Mouse (Mus musculus): Measurements from ENCODE around the gene Ss18l2. TPM values are rescaled to one million over a fixed set of nuclear protein-coding genes. Genes with fewer than 3 reads are reported as not detected.

Ss18l2 gene
- polyA plus RNA-seq, 1 experiment from 2014 or later, result 237 TPM

- WGBS, result 36% methylated on average over 11 of the region's 11 CpGs
- no peak overlapping the region for H3K27ac ChIP-seq (replicated peaks in 1 of 2; ENCODE audit: control insufficient read depth in 1 of 2, insufficient read depth in 1 of 2, low read depth in 2 of 2, low read length in 2 of 2)
- no peaks in the 10 kb centered on the region for H3K27me3 ChIP-seq (ENCODE audit: control insufficient read depth, insufficient read depth, low read length)
- no peak for ATAC-seq (ENCODE audit: insufficient number of reproducible peaks, insufficient read depth, low FRiP score, low read depth)
- peak overlapping the region; percentile 68 for H3K9ac ChIP-seq (ENCODE audit: low read length)
- H3K4me3 ChIP-seq (ENCODE audit: control insufficient read depth in 1 of 2, insufficient read depth in 1 of 2, low read depth in 1 of 2, low read length in 2 of 2), result peak overlapping the region; percentile 65 to 74
- H3K4me2 ChIP-seq (ENCODE audit: low read length), result peak overlapping the region; percentile 80
- peaks cover 8 to 20% of the 10 kb centered on the region in 2 experiments; a peak in 3 of 4 replicates for H3K4me1 ChIP-seq (ENCODE audit: control insufficient read depth in 2 of 2, insufficient read depth in 2 of 2, low read length in 2 of 2)
- H3K36me3 ChIP-seq (ENCODE audit: control insufficient read depth, insufficient read depth, low read length), result no peaks in the 10 kb centered on the region
- H3K9me3 ChIP-seq (ENCODE audit: control insufficient read depth, low read length), result no peaks in the 10 kb centered on the region
Observed at GRCm38 (mm10) chr9:121704261-121704645, 5.9 kb upstream of the Ss18l2 start.

GRCm38 (mm10) chr9:121704646-121705625, 5.2 kb upstream of the Ss18l2 start, which contains the start of gene Sec22c:
Gene Sec22c (minus strand): TSS chr9:121705490.
- H3K4me3 ChIP-seq (ENCODE audit: control insufficient read depth in 1 of 2, insufficient read depth in 1 of 2, low read depth in 1 of 2, low read length in 2 of 2), result peak within 1 kb of the TSS; percentile 65 to 74
- 1% methylated on average over 68 of the region's 69 CpGs for WGBS
- H3K9ac ChIP-seq (ENCODE audit: low read length), result peak within 1 kb of the TSS; percentile 68
- no peaks in the 10 kb centered on the region for H3K9me3 ChIP-seq (ENCODE audit: control insufficient read depth, low read length)
- H3K36me3 ChIP-seq (ENCODE audit: control insufficient read depth, insufficient read depth, low read length), result no peaks in the 10 kb centered on the region
- H3K4me1 ChIP-seq (ENCODE audit: control insufficient read depth in 2 of 2, insufficient read depth in 2 of 2, low read length in 2 of 2), result peaks cover 10 to 23% of the 10 kb centered on the region in 2 experiments
- no peaks in the 10 kb centered on the region for H3K27me3 ChIP-seq (ENCODE audit: control insufficient read depth, insufficient read depth, low read length)
- ATAC-seq (ENCODE audit: insufficient number of reproducible peaks, insufficient read depth, low FRiP score, low read depth), result peak; percentile 95
- H3K27ac ChIP-seq (replicated peaks in 1 of 2; ENCODE audit: control insufficient read depth in 1 of 2, insufficient read depth in 1 of 2, low read depth in 2 of 2, low read length in 2 of 2), result peak within 1 kb of the TSS; percentile 4 to 56; a peak in 3 of 4 replicates
- H3K4me2 ChIP-seq (ENCODE audit: low read length), result peak within 1 kb of the TSS; percentile 80

- H3K9me3 ChIP-seq (ENCODE audit: control insufficient read depth, low read length), result no peaks in the 10 kb centered on the region
- H3K36me3 ChIP-seq (ENCODE audit: control insufficient read depth, insufficient read depth, low read length), result no peaks in the 10 kb centered on the region
- no peaks in the 10 kb centered on the region for H3K27me3 ChIP-seq (ENCODE audit: control insufficient read depth, insufficient read depth, low read length)
- H3K4me3 ChIP-seq (ENCODE audit: control insufficient read depth in 1 of 2, insufficient read depth in 1 of 2, low read depth in 1 of 2, low read length in 2 of 2), result no peak overlapping the region
- peak overlapping the region; percentile 68; the same call in 1 of the 2 replicates for H3K9ac ChIP-seq (ENCODE audit: low read length)
- H3K4me1 ChIP-seq (ENCODE audit: control insufficient read depth in 2 of 2, insufficient read depth in 2 of 2, low read length in 2 of 2), result peaks cover 10 to 25% of the 10 kb centered on the region in 2 experiments
- H3K4me2 ChIP-seq (ENCODE audit: low read length), result peak overlapping the region; percentile 80; the same call in 1 of the 2 replicates
- no peak for ATAC-seq (ENCODE audit: insufficient number of reproducible peaks, insufficient read depth, low FRiP score, low read depth)
- 73% methylated on average over 6 of the region's 6 CpGs for WGBS
- H3K27ac ChIP-seq (replicated peaks in 1 of 2; ENCODE audit: control insufficient read depth in 1 of 2, insufficient read depth in 1 of 2, low read depth in 2 of 2, low read length in 2 of 2), result no peak overlapping the region
Observed at GRCm38 (mm10) chr9:121706029-121706675, 4.0 kb upstream of the Ss18l2 start.

- WGBS, result 37% methylated on average over 6 of the region's 6 CpGs
- ATAC-seq (ENCODE audit: insufficient number of reproducible peaks, insufficient read depth, low FRiP score, low read depth), result no peak
- Histone ChIP-seq H3K27ac (replicated peaks in 1 of 2; ENCODE audit: control insufficient read depth in 1 of 2, insufficient read depth in 1 of 2, low read depth in 2 of 2, low read length in 2 of 2) (no peak overlapping the region), H3K9ac (ENCODE audit: low read length) (no peak overlapping the region), H3K9me3 (ENCODE audit: control insufficient read depth, low read length) (no peaks in the 10 kb centered on the region), H3K36me3 (ENCODE audit: control insufficient read depth, insufficient read depth, low read length) (peaks cover 10% of the 10 kb centered on the region), H3K4me3 (ENCODE audit: control insufficient read depth in 1 of 2, insufficient read depth in 1 of 2, low read depth in 1 of 2, low read length in 2 of 2) (no peak overlapping the region), H3K4me2 (ENCODE audit: low read length) (no peak overlapping the region), H3K4me1 (ENCODE audit: control insufficient read depth in 2 of 2, insufficient read depth in 2 of 2, low read length in 2 of 2) (peaks cover 12 to 35% of the 10 kb centered on the region in 2 experiments), H3K27me3 (ENCODE audit: control insufficient read depth, insufficient read depth, low read length) (no peaks in the 10 kb centered on the region)
Observed at GRCm38 (mm10) chr9:121707801-121708200, 2.3 kb upstream of the Ss18l2 start.

GRCm38 (mm10) chr9:121708506-121709486, 1.3 kb upstream of the Ss18l2 start:
- H3K27me3 ChIP-seq (ENCODE audit: control insufficient read depth, insufficient read depth, low read length), result no peaks in the 10 kb centered on the region
- no peaks in the 10 kb centered on the region for H3K9me3 ChIP-seq (ENCODE audit: control insufficient read depth, low read length)
- H3K4me1 ChIP-seq (ENCODE audit: control insufficient read depth in 2 of 2, insufficient read depth in 2 of 2, low read length in 2 of 2), result peaks cover 12 to 34% of the 10 kb centered on the region in 2 experiments
- no peak overlapping the region for H3K27ac ChIP-seq (replicated peaks in 1 of 2; ENCODE audit: control insufficient read depth in 1 of 2, insufficient read depth in 1 of 2, low read depth in 2 of 2, low read length in 2 of 2)
- no peak for ATAC-seq (ENCODE audit: insufficient number of reproducible peaks, insufficient read depth, low FRiP score, low read depth)
- no peak overlapping the region for H3K4me2 ChIP-seq (ENCODE audit: low read length)
- peaks cover 20% of the 10 kb centered on the region for H3K36me3 ChIP-seq (ENCODE audit: control insufficient read depth, insufficient read depth, low read length)
- no peak overlapping the region for H3K4me3 ChIP-seq (ENCODE audit: control insufficient read depth in 1 of 2, insufficient read depth in 1 of 2, low read depth in 1 of 2, low read length in 2 of 2)
- WGBS, result 58% methylated on average over 7 of the region's 7 CpGs
- peak overlapping the region; percentile 43; the same call in 1 of the 2 replicates for H3K9ac ChIP-seq (ENCODE audit: low read length)

GRCm38 (mm10) chr9:121710584-121710975, 451 bp downstream of the Ss18l2 start:
- peak; percentile 33; the same call in 1 of the 2 replicates for ATAC-seq (ENCODE audit: insufficient number of reproducible peaks, insufficient read depth, low FRiP score, low read depth)

More at GRCm38 (mm10) chr9:121710584-121710975, 451 bp downstream of the Ss18l2 start:
- Histone ChIP-seq H3K4me2 (ENCODE audit: low read length) (peak overlapping the region; percentile 69), H3K9me3 (ENCODE audit: control insufficient read depth, low read length) (no peaks in the 10 kb centered on the region), H3K27me3 (ENCODE audit: control insufficient read depth, insufficient read depth, low read length) (no peaks in the 10 kb centered on the region), H3K27ac (replicated peaks in 1 of 2; ENCODE audit: control insufficient read depth in 1 of 2, insufficient read depth in 1 of 2, low read depth in 2 of 2, low read length in 2 of 2) (peak overlapping the region; percentile 98 to 99), H3K9ac (ENCODE audit: low read length) (peak overlapping the region; percentile 95), H3K4me1 (ENCODE audit: control insufficient read depth in 2 of 2, insufficient read depth in 2 of 2, low read length in 2 of 2) (peaks cover 4 to 22% of the 10 kb centered on the region in 2 experiments), H3K4me3 (ENCODE audit: control insufficient read depth in 1 of 2, insufficient read depth in 1 of 2, low read depth in 1 of 2, low read length in 2 of 2) (peak overlapping the region; percentile 87 to 88), H3K36me3 (ENCODE audit: control insufficient read depth, insufficient read depth, low read length) (peaks cover 20% of the 10 kb centered on the region)
- 1% methylated on average over 18 of the region's 18 CpGs for whole genome bisulfite sequencing
